Mouse (Mus musculus) neural tube, embryonic 10.5 days (tissue): ENCODE measurements around the gene Acap1.
A peak's percentile ranks its signal among the peaks of the same experiment; 100 is the strongest.
"Not testable (repeated sequence)": the region's sequence is repeated elsewhere in the genome, so short reads cannot be mapped to it uniquely, and the experiment has no call there.

Source experiments
- DNase-seq: peaks from one replicate; pipeline ENCODE4 v3.0.0-alpha.2; 2017; ENCODE audit warnings: low spot score; ENCODE audit errors: extremely low spot score

The Acap1 gene

DNA sequence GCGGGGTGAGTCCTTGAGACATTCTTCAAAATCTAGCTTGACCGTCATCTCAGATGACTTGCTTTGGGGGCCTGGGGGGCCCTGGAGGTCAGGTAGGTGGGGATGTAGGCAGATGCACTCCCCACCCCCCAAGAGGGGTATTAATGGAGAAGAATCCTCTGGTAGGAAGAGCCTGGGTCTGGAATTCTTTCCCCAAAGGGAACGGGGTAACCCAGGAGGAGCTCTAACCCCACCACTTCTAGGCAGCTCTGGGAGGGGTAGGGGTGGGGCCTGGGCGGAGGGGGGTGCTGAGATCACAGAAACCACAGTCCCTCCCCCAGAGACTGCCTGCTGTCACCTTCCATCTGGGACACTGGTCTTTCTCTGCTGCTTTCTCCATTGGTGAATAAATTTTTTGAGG lies at the start of gene Acap1:
Gene Acap1, minus strand, starts transcription at position 249 of the 400 bp plus-strand sequence.
- no peak for DNase-seq

DNA sequence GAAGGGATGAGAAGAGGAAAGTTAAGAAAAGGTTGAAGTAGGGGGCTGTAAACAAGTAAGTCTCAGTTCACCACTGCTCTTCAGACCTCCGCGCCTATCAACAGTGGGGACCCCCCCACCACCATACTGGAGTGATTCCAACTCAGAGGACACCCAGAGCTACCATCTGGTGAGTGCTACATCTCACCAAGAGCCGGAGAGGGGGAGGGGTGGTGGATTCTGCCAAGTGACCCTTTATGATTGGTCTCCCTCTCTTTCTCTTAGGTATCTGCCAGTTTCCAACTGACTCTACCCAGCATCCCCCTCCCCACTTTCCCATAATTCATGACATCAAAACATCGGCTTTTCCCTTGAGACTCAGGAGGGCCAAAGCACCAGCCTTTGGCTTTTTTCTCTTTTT lies 45.6 kb upstream of the Acap1 start:
- no peak for DNase-seq

DNA sequence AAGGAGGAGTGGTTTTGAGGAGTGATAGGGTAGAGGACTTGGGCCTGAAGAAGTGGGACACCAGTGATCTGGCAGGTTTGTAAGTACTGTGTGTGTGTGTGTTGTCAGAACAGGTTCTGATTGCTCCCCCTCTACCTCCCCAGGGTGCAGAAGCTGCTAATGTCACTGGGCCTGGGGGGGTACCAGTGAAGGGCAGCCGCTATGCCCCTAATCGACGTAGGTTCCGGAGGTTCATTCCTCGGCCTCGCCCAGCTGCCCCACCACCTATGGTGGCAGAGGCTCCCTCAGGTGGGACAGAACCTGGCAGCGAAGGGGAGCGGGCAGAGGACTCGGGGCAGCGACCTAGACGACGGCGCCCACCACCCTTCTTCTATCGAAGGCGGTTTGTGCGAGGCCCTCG lies 44.4 kb upstream of the Acap1 start:
- no peak for DNase-seq

DNA sequence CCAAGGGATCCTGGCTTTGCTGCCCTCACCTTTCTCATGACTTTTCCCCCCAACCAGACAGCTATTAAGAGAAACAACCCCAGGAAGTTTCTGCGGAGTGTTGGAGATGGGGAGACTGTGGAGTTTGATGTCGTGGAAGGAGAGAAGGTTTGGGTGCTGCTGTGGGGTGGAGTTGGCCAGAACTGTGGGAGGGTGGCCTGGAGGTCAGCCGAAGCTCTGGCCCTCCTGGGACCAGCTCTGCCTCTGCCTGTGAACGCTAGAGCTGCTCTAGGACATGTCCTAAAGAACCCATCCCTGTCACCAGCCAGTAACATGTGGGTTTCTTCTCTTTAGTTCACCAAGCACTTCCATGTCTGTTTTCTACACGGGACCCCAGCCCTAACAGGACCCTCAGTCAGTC lies 43.8 kb upstream of the Acap1 start:
- no peak for DNase-seq

DNA sequence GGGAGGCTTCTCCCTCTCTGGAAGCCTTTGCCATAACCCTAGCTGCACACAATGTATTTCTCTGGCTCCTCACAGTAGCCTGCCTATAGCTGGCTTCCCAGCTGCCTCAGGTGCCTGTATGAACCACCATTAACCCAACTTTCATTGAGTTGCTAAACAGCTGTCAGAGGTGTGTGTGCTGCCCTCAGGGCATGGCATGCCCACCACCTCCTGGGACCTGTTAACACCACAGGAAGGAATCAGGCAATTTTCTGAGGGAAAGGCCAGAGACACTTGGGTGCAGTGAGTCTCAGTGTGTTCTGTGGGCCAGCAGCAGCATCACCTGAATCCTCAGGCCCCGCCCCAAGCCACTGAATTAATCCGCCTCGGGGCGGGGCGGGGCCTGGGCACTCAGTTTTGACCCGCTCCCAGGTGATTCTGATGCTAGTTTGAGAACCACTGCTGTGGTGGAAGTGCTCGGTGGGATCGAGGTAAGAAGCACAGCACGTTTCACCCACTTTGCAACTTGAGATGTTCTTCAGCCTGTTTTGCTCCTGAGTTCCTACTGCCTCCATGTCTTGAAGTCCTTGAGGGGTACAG lies 43.2 kb upstream of the Acap1 start:
- DNase-seq = no peak

GRCm38 (mm10) chr11:69937834-69938233 lies 42.5 kb upstream of the Acap1 start:
- DNase-seq = no peak

DNA sequence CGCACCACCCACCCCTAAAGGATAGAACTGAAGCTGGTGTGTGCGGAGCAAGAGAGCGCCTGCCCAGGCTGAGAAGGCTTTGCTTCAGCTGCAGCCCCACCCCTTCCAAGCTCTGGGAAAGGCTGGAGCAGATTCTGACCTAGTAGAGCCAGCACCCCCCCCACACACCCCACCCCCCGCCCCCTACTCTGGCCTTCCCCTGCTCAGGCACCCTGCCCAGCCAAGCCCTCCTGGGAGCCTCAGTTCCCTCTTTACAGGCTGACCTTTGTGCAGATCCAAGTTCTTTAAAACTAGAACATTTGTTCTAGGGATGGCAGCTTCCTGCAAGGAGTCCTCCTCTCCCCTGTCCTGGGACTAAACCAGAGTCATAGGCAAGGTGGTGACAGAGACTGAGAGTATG lies 42.0 kb upstream of the Acap1 start:
- DNase-seq = no peak

GRCm38 (mm10) chr11:69936714-69937347 lies 41.5 kb upstream of the Acap1 start:
- DNase-seq = no peak

- peak; percentile 40 for DNase-seq
Measured at GRCm38 (mm10) chr11:69936156-69936555, 40.8 kb upstream of the Acap1 start.

GRCm38 (mm10) chr11:69935137-69935879 lies 40.0 kb upstream of the Acap1 start, which contains the start of gene Ybx2:
TSS of gene Ybx2 (plus strand) at chr11:69935796.
- DNase-seq = peak; percentile 89

GRCm38 (mm10) chr11:69934681-69935080 lies 39.3 kb upstream of the Acap1 start:
- DNase-seq = no peak

- DNase-seq = peak; percentile 96
Measured at GRCm38 (mm10) chr11:69934169-69934568, 38.8 kb upstream of the Acap1 start.

DNA sequence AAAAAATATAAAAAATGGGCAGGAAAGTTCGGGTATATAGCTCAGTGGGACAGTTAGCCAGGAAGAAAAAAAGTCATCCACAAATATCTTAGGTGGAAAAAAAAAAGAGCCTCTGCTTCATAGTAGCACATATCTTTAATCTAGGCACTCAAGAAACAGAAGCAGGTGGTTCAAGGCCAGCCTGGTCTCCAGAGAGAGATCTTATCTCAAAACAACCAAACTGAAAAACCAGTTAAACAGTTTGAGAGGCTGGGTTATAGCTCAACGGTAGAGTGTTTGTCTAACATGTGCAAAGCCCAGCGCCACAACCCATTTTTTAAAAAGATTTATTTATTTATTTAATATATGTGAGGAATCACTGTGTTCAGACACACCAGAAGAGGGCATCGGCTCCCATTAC lies 37.7 kb upstream of the Acap1 start:
- no peak for DNase-seq

GRCm38 (mm10) chr11:69932254-69932653 lies 36.9 kb upstream of the Acap1 start:
- DNase-seq = no peak

GRCm38 (mm10) chr11:69931769-69932168 lies 36.4 kb upstream of the Acap1 start:
- DNase-seq = no peak

GRCm38 (mm10) chr11:69930967-69931537 lies 35.7 kb upstream of the Acap1 start:
- no peak for DNase-seq

DNA sequence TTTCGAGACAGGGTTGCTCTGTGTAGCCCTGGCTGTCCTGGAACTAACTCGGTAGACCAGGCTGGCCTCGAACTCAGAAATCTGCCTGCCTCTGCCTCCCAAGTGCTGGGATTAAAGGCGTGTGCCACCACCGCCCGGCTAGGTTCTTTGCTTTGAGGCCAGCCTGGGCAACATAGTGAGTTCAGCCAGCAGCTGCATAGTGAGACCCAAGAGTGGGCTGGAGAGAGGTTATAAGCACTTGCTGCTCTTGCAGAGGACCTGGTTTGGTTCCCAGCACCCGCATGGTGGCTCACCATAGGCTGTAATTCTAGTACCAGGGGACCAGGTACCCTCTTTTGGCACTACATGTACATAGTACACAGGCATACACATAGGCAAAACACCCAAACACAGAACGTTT lies 34.8 kb upstream of the Acap1 start:
- DNase-seq = not testable (repeated sequence)

DNA sequence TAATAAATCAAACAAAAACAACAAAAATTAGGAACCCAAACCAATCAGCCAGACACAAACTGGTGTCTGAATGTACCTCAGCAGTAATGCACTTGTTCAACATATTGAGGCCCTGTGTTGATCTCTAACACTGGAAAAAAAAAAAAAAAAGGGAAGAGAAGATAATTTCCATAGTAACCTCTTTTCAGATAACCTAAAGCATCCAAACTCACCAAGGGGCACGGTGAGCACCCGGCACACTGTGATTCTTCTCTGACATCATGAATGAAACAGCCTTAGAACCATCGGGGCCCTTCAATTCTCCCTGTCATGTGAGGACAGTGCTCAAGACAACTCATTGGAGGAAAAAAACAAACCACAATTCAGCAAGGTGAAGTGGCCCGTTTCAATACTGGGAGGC lies 34.4 kb upstream of the Acap1 start:
- no peak for DNase-seq

GRCm38 (mm10) chr11:69927501-69927900 lies 32.2 kb upstream of the Acap1 start:
- no peak for DNase-seq

DNA sequence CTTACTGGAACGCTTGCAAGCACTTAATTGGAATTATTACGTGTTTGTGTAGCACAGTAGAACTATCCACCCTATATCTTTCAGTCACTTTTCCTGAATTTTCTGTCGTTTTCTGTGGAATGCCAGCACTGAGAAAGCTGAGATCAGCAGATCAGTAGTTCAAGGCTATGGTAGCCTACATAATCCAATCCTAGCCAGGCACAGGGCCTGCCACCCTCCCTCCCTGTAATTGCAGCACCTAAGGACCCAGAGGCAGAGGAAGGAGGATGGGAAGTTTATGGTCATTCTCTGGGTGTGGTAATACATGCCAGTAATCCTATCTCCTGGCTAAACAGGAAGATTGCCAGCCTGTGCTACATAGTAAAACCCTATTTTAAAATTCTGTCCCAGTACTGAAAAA lies 27.5 kb upstream of the Acap1 start:
- DNase-seq = no peak

- no peak for DNase-seq
Measured at GRCm38 (mm10) chr11:69922012-69922756, 26.8 kb upstream of the Acap1 start.
